Mouse (Mus musculus) embryonic facial prominence, embryonic 11.5 days (tissue): ENCODE data around the gene Actr1b. TPM values are rescaled to one million over a fixed set of nuclear protein-coding genes. Genes with fewer than 3 reads are reported as not detected.

Experiments used
- ATAC-seq: fragments of 200-750 bp; cut with Nextera tagmentation; replicated peaks from 2 replicates; pipeline ENCODE4 v1.8.0; 2017; ENCODE audit warnings: low read depth; ENCODE audit not compliant: insufficient number of reproducible peaks, low FRiP score, low TSS enrichment
- DNase-seq: peaks from one replicate; pipeline ENCODE4 v3.0.0-alpha.2; 2015; ENCODE audit warnings: low spot score
- H3K27ac ChIP-seq: fragments of 300-500 bp; sonication (generic); replicated peaks from 2 replicates; pipeline ENCODE4 v1.5.1; 2014; ENCODE audit warnings: mild to moderate bottlenecking, low read depth, low read length, control low read depth
- H3K27me3 ChIP-seq: fragments of 300-500 bp; sonication (generic); 2 replicates; pipeline ENCODE4 v1.6.1; 2014; ENCODE audit warnings: mild to moderate bottlenecking, low read length, moderate library complexity, mixed read lengths; ENCODE audit not compliant: control insufficient read depth, insufficient read depth
- H3K36me3 ChIP-seq: fragments of 300-500 bp; sonication (generic); replicated peaks from 2 replicates; pipeline ENCODE4 v1.6.1; 2014; ENCODE audit warnings: low read depth, mild to moderate bottlenecking, low read length, moderate library complexity, mixed read lengths; ENCODE audit not compliant: control insufficient read depth, insufficient read depth
- H3K4me1 ChIP-seq: fragments of 300-500 bp; sonication (generic); 2 replicates; pipeline ENCODE4 v1.6.1; 2014; ENCODE audit warnings: low read length, mixed read lengths; ENCODE audit not compliant: control insufficient read depth, insufficient read depth
- H3K4me2 ChIP-seq: fragments of 300-500 bp; sonication (generic); 2 replicates; pipeline ENCODE4 v1.6.1; 2014; ENCODE audit warnings: low read depth, mild to moderate bottlenecking, control low read depth, low read length, moderate library complexity
- H3K4me3 ChIP-seq: fragments of 300-500 bp; sonication (generic); 2 replicates; pipeline ENCODE4 v1.5.1; 2014; ENCODE audit warnings: low read depth, low read length, control low read depth
- H3K9ac ChIP-seq: fragments of 300-500 bp; sonication (generic); replicated peaks from 2 replicates; pipeline ENCODE4 v1.6.1; 2014; ENCODE audit warnings: mild to moderate bottlenecking, control low read depth, low read length
- H3K9me3 ChIP-seq: fragments of 300-500 bp; sonication (generic); replicated peaks from 2 replicates; pipeline ENCODE4 v1.6.1; 2016; ENCODE audit warnings: mild to moderate bottlenecking, low read length, inconsistent platforms, mixed read lengths; ENCODE audit not compliant: control insufficient read depth
- WGBS: fragments of 180-500 bp; shearing (Covaris S2); extraction: QIAGEN DNeasy Blood & Tissue Kit; methylation state at CpG from one replicate; pipeline ENCODE4 v1.1.7; 2014; 5-methylcytosine and 5-hydroxymethylcytosine counted together
- polyA plus RNA-seq: library from polyadenylated mRNA; unstranded; fragments of >200 nt; fragmentation: Nextera tagmentation; extraction: Ambion mirVana; gene quantifications from 2 replicates; pipeline ENCODE4 v1.2.1, GENCODE M21; 2014

Actr1b gene
- polyA plus RNA-seq, 1 experiment from 2014 or later = 90.9 TPM

- H3K9ac ChIP-seq = no peak overlapping the region
- H3K4me2 ChIP-seq = no peak overlapping the region
- 0 out of 2 replicates have a peak, but pooled peaks cover 2% of the 10 kb centered on the region for H3K4me1 ChIP-seq
- H3K4me3 ChIP-seq = no peak overlapping the region
- 41% methylated on average over 4 of the region's 4 CpGs for WGBS
- no peak overlapping the region for H3K27ac ChIP-seq
- ATAC-seq (no peak), DNase-seq (no peak)
- no peaks in the 10 kb centered on the region for H3K9me3 ChIP-seq
- no peaks in the 10 kb centered on the region for H3K27me3 ChIP-seq
- no peaks in the 10 kb centered on the region for H3K36me3 ChIP-seq
These were observed 31.4 kb upstream of the Actr1b start for GRCm38 (mm10) chr1:36745661-36746060.

DNA sequence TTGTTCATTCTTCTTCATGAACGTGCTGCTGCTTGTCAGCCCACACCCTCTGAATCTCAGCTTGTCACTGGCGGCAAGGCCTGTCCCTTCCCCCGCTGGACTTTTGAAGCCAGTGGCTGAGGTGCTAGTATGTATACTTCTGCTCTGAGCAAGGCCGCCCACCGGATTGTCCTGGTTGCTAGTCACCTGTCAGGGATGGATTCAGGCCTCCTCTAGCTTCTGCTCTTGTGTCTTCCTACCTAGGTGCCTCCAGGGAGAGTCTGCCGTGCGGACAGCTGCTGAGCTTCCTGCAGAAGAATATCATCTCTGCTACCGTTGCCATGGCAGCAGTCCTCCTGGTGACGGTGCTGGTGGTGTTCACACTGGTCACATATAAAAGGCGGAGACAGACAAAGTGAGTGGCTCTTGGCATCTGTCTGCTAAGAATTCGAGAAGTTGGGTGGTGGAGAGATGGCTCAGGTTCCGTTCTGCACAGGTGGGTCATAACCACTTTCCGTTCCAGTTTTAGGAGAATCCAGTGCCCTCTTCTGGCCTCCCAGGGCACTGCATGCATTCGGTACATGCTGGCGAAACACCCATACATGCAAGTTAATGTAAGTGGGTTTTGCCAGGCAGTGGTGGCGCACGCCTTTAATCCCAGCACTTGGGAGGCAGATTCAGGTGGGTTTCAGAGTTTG lies 30.2 kb upstream of the Actr1b start:
- Histone ChIP-seq H3K4me1 (0 out of 2 replicates have a peak, but pooled peaks cover 2% of the 10 kb centered on the region), H3K9ac (no peak overlapping the region), H3K9me3 (no peaks in the 10 kb centered on the region), H3K27ac (no peak overlapping the region), H3K27me3 (no peaks in the 10 kb centered on the region), H3K4me2 (peak overlapping the region; percentile 27), H3K4me3 (no peak overlapping the region), H3K36me3 (no peaks in the 10 kb centered on the region)
- 24% methylated on average over 17 of the region's 17 CpGs for WGBS
- peak; percentile 83 for DNase-seq
- 0 out of 2 replicates have a peak, but pooled peaks have one; percentile 40 for ATAC-seq

DNA sequence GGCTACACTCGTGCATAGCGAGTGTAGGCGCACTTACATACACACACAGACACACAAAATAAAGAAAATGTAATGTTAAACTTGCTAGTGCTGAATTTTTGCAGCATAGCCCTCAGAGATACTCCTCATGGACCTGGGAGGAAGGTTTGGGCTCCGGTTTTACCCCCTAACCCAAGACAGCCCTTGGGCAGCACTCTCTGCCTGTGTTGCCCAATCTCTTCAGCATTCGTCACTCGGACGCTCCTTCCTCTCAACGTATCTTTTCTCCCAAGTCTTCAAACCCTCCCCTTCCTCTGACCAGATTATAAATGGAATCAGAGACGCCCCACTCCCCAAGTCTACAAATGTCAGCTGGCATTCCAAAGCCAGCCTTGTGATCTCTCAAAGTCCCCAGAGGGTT lies 28.8 kb upstream of the Actr1b start:
- Histone ChIP-seq H3K27me3 (no peaks in the 10 kb centered on the region), H3K27ac (no peak overlapping the region), H3K9ac (no peak overlapping the region), H3K4me2 (no peak overlapping the region), H3K36me3 (no peaks in the 10 kb centered on the region), H3K4me3 (no peak overlapping the region), H3K4me1 (0 out of 2 replicates have a peak, but pooled peaks cover 2% of the 10 kb centered on the region), H3K9me3 (no peaks in the 10 kb centered on the region)
- ATAC-seq (no peak), DNase-seq (no peak)
- 82% methylated on average over 9 of the region's 9 CpGs for WGBS

DNA sequence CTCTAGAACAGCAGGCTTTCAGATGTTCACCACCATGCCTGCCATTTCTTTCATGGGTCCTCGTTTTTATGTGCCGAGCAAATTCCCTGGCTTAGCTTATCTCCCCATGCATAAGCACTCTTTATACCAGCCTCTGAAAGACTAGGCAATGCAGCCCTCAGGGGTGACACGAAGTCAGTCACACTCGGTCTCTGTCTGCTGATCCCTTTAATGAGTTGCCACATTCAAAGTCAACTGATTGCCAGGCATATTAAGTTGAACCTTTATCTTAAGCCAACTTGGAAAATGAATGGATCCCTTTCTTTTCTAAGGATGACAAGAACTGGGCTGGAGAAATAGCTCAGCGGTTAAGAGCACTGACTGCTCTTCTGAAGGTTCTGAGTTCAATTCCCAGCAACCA lies 25.0 kb upstream of the Actr1b start:
- Histone ChIP-seq H3K4me3 (no peak overlapping the region), H3K9me3 (no peaks in the 10 kb centered on the region), H3K27ac (no peak overlapping the region), H3K36me3 (no peaks in the 10 kb centered on the region), H3K27me3 (no peaks in the 10 kb centered on the region), H3K9ac (no peak overlapping the region), H3K4me1 (no peaks in the 10 kb centered on the region), H3K4me2 (no peak overlapping the region)
- WGBS = 78% methylated on average over 5 of the region's 5 CpGs
- ATAC-seq (no peak), DNase-seq (no peak)

GRCm38 (mm10) chr1:36737300-36737699 lies 23.1 kb upstream of the Actr1b start:
- WGBS = 17% methylated on average over 4 of the region's 4 CpGs
- H3K27me3 ChIP-seq = no peaks in the 10 kb centered on the region
- H3K4me2 ChIP-seq = no peak overlapping the region
- H3K36me3 ChIP-seq = no peaks in the 10 kb centered on the region
- peak; percentile 92 for DNase-seq
- no peak overlapping the region for H3K4me3 ChIP-seq
- no peak for ATAC-seq
- no peak overlapping the region for H3K27ac ChIP-seq
- no peaks in the 10 kb centered on the region for H3K4me1 ChIP-seq
- H3K9ac ChIP-seq = no peak overlapping the region
- no peaks in the 10 kb centered on the region for H3K9me3 ChIP-seq

GRCm38 (mm10) chr1:36724057-36724431 lies 9.8 kb upstream of the Actr1b start:
- no peak overlapping the region for H3K4me2 ChIP-seq
- ATAC-seq = no peak
- H3K36me3 ChIP-seq = no peaks in the 10 kb centered on the region
- H3K9ac ChIP-seq = no peak overlapping the region
- WGBS = 77% methylated on average over 4 of the region's 4 CpGs
- no peak for DNase-seq
- H3K9me3 ChIP-seq = no peaks in the 10 kb centered on the region
- H3K4me3 ChIP-seq = no peak overlapping the region
- H3K27ac ChIP-seq = no peak overlapping the region
- no peaks in the 10 kb centered on the region for H3K27me3 ChIP-seq
- no peaks in the 10 kb centered on the region for H3K4me1 ChIP-seq

DNA sequence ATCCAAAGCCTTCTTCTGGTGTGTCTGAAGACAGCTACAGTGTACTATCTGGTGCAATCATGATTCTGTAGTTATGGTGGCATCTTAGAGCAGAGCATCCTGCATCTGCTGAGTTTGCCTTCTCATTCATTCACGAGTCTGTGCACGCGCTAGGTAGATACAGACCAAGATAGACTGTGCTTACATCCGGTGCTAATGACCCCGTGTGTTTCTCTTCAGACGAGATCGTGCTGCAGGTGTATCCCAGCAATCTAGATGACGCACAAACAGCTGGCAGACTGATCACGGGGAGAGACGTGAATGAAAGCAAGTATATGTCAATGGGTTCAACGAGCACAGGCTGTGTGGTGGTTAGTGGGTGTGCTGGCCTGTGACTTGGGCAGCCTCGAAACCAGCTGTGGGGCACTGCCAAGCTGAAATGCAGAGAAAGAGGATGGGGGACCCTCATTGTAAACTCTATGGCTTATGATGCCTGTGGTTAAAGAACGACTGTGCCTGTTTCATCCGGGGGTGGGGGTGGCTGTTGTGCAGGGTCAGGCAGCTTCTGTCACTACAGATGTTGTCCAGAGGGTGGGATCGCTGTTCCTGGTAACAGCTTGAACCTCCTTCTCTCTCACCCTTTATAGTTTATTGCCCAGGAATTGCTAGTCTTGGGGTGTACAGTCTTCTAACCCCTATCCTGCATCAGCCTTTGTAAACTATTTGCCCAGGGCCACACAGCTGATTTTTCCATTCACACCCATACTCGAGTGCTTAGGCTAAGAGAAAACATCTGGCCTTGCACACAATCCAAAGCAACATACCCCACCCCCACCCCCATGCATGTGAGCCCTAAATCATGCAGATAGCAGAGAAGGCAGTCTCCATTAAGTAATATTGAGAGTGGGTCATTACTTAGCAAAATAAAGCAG lies 9.2 kb upstream of the Actr1b start:
- ATAC-seq (no peak), DNase-seq (peak; percentile 63)
- Histone ChIP-seq H3K36me3 (no peaks in the 10 kb centered on the region), H3K9ac (peak overlapping the region; percentile 32; the same call in 1 of the 2 replicates), H3K9me3 (no peaks in the 10 kb centered on the region), H3K27ac (no peak overlapping the region), H3K27me3 (no peaks in the 10 kb centered on the region), H3K4me1 (no peaks in the 10 kb centered on the region), H3K4me2 (no peak overlapping the region), H3K4me3 (no peak overlapping the region)
- 61% methylated on average over 16 of the region's 16 CpGs for WGBS

- WGBS = 92% methylated on average over 1 of the region's 1 CpGs
- H3K36me3 ChIP-seq = no peaks in the 10 kb centered on the region
- H3K4me3 ChIP-seq = no peak overlapping the region
- ATAC-seq (no peak), DNase-seq (no peak)
- H3K4me2 ChIP-seq = no peak overlapping the region
- H3K9ac ChIP-seq = no peak overlapping the region
- no peaks in the 10 kb centered on the region for H3K9me3 ChIP-seq
- no peak overlapping the region for H3K27ac ChIP-seq
- no peaks in the 10 kb centered on the region for H3K27me3 ChIP-seq
- H3K4me1 ChIP-seq = no peaks in the 10 kb centered on the region
These were observed 4.6 kb upstream of the Actr1b start for GRCm38 (mm10) chr1:36718786-36719185.
